Mouse (Mus musculus) forebrain, embryonic 16.5 days (tissue): Measurements from ENCODE around the gene Hoxa7. TPM values are rescaled to one million over a fixed set of nuclear protein-coding genes. Genes with fewer than 3 reads are reported as not detected.

Experiments
- ATAC-seq: fragments of 200-750 bp; cut with Nextera tagmentation; 2 replicates; pipeline ENCODE4 v1.8.0; 2017; ENCODE audit warnings: mild to moderate bottlenecking, moderate library complexity
- H3K27ac ChIP-seq: fragments of 300-500 bp; sonication (generic); 2 replicates; pipeline ENCODE4 v1.5.1; 2014; ENCODE audit warnings: low read length, control low read depth
- H3K27me3 ChIP-seq: fragments of 300-500 bp; sonication (generic); replicated peaks from 2 replicates; pipeline ENCODE4 v1.6.1; 2014; ENCODE audit warnings: low read length; ENCODE audit not compliant: control insufficient read depth, insufficient read depth
- H3K36me3 ChIP-seq: fragments of 300-500 bp; sonication (generic); 2 replicates; pipeline ENCODE4 v1.6.1; 2014; ENCODE audit not compliant: control insufficient read depth, insufficient read depth
- H3K4me1 ChIP-seq: fragments of 300-500 bp; sonication (generic); replicated peaks from 2 replicates; pipeline ENCODE4 v1.6.1; 2014; ENCODE audit warnings: low read length; ENCODE audit not compliant: control insufficient read depth, insufficient read depth
- H3K4me2 ChIP-seq: fragments of 300-500 bp; sonication (generic); 2 replicates; pipeline ENCODE4 v1.6.1; 2014; ENCODE audit warnings: mild to moderate bottlenecking, low read length, control low read depth
- H3K4me3 ChIP-seq: fragments of 300-500 bp; sonication (generic); replicated peaks from 2 replicates; pipeline ENCODE4 v1.5.1; 2014; ENCODE audit warnings: mild to moderate bottlenecking, low read length, control low read depth
- H3K9ac ChIP-seq: fragments of 300-500 bp; sonication (generic); replicated peaks from 2 replicates; pipeline ENCODE4 v1.6.1; 2014; ENCODE audit warnings: low read depth, low read length, control low read depth
- H3K9me3 ChIP-seq: fragments of 300-500 bp; sonication (generic); 2 replicates; pipeline ENCODE4 v1.6.1; 2016; ENCODE audit warnings: low read length; ENCODE audit not compliant: control insufficient read depth
- WGBS: fragments of 180-500 bp; shearing (Covaris S2); extraction: QIAGEN DNeasy Blood & Tissue Kit; methylation state at CpG from one replicate; pipeline ENCODE4 v1.1.7; 2014; 5-methylcytosine and 5-hydroxymethylcytosine counted together
- polyA plus RNA-seq: library from polyadenylated mRNA; unstranded; fragments of >200 nt; fragmentation: Nextera tagmentation; extraction: Ambion mirVana; gene quantifications from 2 replicates; pipeline ENCODE4 v1.2.1, GENCODE M21; 2015

The Hoxa7 gene
- polyA plus RNA-seq, 1 experiment from 2014 or later, result not detected

DNA sequence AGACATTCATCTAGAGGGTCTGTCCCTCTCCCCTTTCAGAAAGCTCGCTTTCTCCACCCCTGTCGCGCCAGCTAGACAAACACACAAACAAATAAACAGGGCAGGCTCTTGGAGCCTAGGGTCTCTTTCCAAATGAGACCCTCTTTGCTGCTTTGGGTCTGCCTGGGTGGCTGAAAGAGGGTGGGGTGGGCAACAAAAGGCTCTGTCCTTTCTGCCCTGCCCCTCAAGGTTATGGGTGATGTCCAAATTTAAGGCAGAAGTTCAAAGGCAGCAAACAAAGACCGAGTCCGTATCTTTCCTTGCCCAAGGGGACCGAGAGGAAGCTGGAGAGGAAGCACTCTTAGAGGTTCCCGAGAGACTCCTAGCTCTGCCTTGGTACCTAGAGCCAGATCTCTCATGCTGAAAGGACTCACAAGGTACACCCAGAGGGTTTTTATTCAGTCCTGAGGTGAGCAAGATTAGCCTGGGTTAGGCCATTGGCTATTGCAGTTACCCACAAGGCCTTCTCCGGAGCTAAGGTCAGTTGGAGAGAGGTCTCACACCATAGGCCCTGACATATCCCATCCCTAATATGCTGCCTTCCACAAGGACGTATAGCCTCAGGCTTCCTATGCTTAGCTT lies 19.5 kb upstream of the Hoxa7 start:
- no peak for ATAC-seq
- H3K4me3 ChIP-seq, result no peak overlapping the region
- no peak overlapping the region for H3K9ac ChIP-seq
- peaks cover 89% of the 10 kb centered on the region for H3K27me3 ChIP-seq
- H3K36me3 ChIP-seq, result no peaks in the 10 kb centered on the region
- no peaks in the 10 kb centered on the region for H3K9me3 ChIP-seq
- H3K4me2 ChIP-seq, result no peak overlapping the region
- H3K4me1 ChIP-seq, result no peaks in the 10 kb centered on the region
- WGBS, result 6% methylated on average over 9 of the region's 9 CpGs
- H3K27ac ChIP-seq, result no peak overlapping the region

DNA sequence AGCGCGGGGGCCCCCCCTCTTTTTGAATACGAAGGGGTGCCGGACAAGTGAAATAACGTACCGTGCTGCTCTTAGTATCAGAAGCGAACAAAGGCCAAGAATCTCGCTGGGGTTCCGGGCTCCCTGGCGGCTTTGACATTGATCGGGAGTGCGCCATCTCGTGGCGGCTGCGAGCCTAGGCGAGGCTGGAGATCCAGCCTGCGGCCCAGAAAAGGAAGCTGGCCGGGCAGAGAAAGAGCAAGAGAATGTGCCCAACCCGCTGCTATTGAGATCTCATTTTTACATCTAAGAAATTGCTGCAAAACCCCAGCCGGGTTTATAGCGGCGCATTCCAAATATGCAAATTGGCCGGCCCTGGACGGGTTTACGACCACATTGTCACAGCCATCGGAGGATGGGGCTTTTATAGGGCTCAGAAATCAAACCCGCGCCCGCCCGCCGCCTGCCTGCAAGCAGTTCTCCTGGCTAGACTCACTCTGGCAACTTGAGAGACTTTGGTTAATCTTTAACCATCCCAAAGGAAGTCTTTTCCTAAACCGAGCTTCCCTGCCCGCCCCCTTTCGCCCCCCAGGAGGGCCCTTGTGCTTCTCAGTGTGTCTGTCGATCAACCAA lies 18.8 kb upstream of the Hoxa7 start, which contains the start of gene Hoxa10:
Hoxa10 (minus strand) TSS at position 466 of the 612 bp plus-strand sequence.
- no peak within 1 kb of the TSS for H3K9ac ChIP-seq
- ATAC-seq, result no peak
- no peaks in the 10 kb centered on the region for H3K36me3 ChIP-seq
- 2% methylated on average over 35 of the region's 35 CpGs for WGBS
- no peak within 1 kb of the TSS for H3K4me2 ChIP-seq
- H3K27me3 ChIP-seq, result peaks cover 89% of the 10 kb centered on the region
- H3K4me3 ChIP-seq, result no peak within 1 kb of the TSS
- no peaks in the 10 kb centered on the region for H3K4me1 ChIP-seq
- no peak within 1 kb of the TSS for H3K27ac ChIP-seq
- no peaks in the 10 kb centered on the region for H3K9me3 ChIP-seq

DNA sequence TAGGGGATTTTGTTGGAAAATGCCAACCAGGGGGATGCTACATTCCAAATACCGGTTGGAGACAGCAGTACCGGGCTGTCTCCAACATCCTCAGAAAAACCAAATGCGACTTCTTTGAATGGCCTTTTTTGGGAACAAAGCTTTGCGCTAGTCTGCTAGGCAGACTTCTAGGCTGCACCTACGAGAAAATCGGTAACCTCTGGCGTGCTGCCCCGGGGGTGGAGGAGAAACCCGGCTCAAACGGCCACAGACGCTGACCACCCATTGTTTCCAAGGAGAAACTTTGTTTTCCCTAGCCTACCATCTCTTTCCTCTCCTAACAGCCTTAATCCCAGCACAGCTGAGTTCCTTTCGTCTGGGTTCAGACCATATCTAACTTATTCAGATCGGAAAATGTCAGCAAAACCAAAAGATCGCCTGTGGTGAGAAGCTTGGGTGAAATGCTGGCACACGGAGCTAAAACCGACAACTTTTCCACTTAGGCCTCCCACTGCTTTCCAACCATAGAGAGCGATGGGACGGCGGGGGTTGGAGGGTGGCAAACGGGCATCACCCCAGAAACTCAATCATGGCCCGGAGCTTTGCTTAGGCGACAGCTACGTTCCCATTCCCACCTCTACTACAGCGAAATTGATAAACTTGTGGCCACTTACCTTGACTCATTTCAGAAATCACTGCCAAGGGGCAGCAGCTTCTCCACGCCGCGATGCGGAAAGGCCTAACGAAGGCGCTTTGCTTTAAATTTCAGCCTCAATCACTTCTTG lies 18.2 kb upstream of the Hoxa7 start:
- no peak for ATAC-seq
- Histone ChIP-seq H3K4me3 (no peak overlapping the region), H3K4me2 (no peak overlapping the region)

DNA sequence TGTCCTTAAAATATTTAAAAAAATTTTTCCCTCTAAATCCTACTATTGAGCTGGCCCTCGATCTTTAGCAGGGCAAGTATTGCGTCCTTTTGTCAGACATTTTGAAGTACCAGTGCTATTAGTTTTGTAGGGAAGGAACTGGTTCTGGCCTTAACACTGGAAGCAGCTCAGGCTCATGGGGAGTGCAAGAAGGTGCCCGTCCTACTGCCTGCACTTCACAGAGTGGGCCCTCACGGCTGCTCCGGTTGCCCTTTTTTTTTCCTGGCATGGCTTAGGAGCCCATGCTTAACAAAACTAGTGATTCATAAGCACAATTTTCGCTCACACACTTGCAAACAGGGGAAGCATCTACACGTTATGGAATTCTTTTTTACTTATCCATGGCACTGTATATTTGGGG lies 17.3 kb upstream of the Hoxa7 start:
- H3K4me2 ChIP-seq, result no peak overlapping the region
- 4% methylated on average over 7 of the region's 7 CpGs for WGBS
- no peaks in the 10 kb centered on the region for H3K9me3 ChIP-seq
- H3K36me3 ChIP-seq, result no peaks in the 10 kb centered on the region
- H3K4me1 ChIP-seq, result no peaks in the 10 kb centered on the region; the same call in 1 of the 2 replicates
- ATAC-seq, result no peak
- no peak overlapping the region for H3K4me3 ChIP-seq
- no peak overlapping the region for H3K9ac ChIP-seq
- H3K27me3 ChIP-seq, result peaks cover 92% of the 10 kb centered on the region
- no peak overlapping the region for H3K27ac ChIP-seq

More for the DNA sequence above, 18.2 kb upstream of the Hoxa7 start:
- peaks cover 90% of the 10 kb centered on the region for H3K27me3 ChIP-seq
- no peak overlapping the region for H3K27ac ChIP-seq
- H3K9me3 ChIP-seq, result no peaks in the 10 kb centered on the region
- no peaks in the 10 kb centered on the region for H3K4me1 ChIP-seq
- H3K36me3 ChIP-seq, result no peaks in the 10 kb centered on the region
- no peak overlapping the region for H3K9ac ChIP-seq
- 3% methylated on average over 30 of the region's 30 CpGs for WGBS

DNA sequence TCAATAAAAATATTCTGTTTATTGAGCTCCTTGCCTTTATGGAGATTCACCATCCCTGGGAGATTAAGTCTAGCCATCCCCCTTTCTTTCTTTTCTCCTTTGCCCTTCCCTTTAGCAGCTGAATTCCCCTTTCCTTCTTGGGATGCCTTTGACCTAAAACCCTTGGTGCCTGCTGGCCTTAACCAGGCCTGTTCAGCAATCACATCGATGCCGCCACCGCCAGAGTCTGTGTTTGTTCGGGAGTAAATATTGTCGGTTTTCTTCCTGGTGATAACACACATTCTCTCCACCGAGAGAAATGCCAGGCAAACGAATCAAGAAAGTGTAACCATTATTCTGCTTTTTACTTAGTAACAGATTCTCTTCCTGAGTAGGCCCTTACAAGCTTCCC lies 16.5 kb upstream of the Hoxa7 start:
- Histone ChIP-seq H3K36me3 (no peaks in the 10 kb centered on the region), H3K9me3 (no peaks in the 10 kb centered on the region), H3K9ac (no peak overlapping the region), H3K4me3 (no peak overlapping the region), H3K27ac (no peak overlapping the region), H3K4me1 (no peaks in the 10 kb centered on the region; the same call in 1 of the 2 replicates), H3K4me2 (no peak overlapping the region), H3K27me3 (peaks cover 92% of the 10 kb centered on the region)
- no peak for ATAC-seq
- WGBS, result 3% methylated on average over 7 of the region's 7 CpGs

DNA sequence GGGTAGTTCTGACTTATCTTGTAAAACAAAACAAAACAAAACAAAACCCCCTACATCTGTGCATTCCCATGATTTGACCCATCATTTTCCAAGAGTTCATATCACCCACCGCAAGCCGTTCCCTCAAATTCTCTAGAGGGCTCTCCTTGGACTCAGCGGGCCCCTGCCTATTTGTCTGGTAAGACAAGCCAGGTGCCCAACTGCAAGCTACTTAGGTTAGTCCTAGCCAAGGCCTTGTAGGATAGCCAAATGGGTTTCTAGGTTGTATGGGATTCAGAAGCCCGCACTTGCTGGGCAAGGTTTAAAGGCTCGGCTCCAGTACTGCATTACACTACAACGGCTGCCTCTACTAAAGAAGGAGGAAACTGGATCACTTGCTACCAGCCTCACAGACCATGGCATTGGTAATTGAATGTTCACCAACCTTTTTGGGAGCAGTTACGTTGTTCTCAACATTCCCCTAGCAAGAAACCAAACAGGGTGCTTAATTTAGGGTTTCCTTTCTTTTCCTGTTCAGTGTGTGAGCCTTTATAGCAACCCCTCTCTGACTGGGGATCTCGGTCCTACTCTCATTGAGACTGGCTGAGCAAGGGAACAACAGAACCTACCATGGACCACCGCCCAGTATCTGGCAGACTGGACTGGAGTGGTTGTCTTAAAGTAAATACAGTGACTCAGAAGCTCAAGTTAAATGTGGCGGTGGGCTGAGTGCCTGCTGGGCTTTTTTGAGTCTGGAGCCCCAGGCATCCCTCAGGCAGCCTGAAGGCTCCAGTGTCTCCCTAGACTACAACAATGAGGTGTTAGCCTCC lies 15.9 kb upstream of the Hoxa7 start:
- peaks cover 90% of the 10 kb centered on the region for H3K27me3 ChIP-seq
- H3K27ac ChIP-seq, result no peak overlapping the region
- H3K4me2 ChIP-seq, result no peak overlapping the region
- 5% methylated on average over 10 of the region's 10 CpGs for WGBS
- no peaks in the 10 kb centered on the region; the same call in 1 of the 2 replicates for H3K4me1 ChIP-seq
- H3K9me3 ChIP-seq, result no peaks in the 10 kb centered on the region
- ATAC-seq, result no peak
- H3K9ac ChIP-seq, result no peak overlapping the region
- H3K4me3 ChIP-seq, result no peak overlapping the region
- no peaks in the 10 kb centered on the region for H3K36me3 ChIP-seq

DNA sequence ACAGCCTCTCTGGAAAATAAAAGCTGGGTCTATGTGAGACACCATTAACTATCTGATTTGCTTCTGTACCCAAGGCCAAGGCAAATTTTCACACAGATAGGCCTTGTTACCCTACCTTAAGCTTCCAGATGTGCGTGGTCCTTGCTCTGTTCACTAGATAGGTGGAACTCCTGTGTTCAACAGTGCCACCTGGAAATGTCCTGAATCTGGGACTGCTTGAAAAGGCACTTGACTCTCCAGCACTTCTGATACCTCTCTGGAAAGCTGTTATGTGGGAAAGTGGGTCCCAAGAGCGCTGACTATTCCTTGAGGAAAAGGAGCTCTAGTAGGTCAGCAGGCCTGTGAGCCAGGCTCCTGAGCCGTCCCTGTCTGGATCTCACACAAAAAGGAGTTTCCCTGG lies 15.2 kb upstream of the Hoxa7 start:
- Histone ChIP-seq H3K4me2 (no peak overlapping the region), H3K27me3 (peaks cover 92% of the 10 kb centered on the region), H3K36me3 (no peaks in the 10 kb centered on the region), H3K27ac (no peak overlapping the region), H3K4me1 (no peaks in the 10 kb centered on the region; the same call in 1 of the 2 replicates), H3K4me3 (no peak overlapping the region), H3K9ac (no peak overlapping the region), H3K9me3 (no peaks in the 10 kb centered on the region)
- no peak for ATAC-seq
- WGBS, result 4% methylated on average over 3 of the region's 3 CpGs

DNA sequence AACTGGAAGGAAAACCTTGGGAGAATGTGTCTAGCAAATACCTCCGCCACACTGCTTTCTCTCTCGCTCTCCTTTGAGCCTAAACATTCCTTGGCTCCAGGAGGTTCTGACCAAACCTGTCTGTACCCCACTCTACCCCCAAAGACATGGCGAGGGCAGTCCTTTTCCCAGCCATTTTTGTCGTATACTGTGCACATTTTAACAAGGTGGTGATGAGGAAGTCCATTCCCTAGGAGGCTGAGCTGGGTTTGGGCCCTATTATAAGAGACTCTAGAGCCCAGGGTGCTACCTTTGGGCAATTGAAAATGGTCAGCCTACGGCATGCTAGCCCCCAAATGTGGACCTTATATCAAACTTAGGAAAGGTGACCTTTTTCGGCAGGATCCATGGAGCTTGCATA lies 14.2 kb upstream of the Hoxa7 start:
- ATAC-seq, result no peak
- 22% methylated on average over 6 of the region's 6 CpGs for WGBS

DNA sequence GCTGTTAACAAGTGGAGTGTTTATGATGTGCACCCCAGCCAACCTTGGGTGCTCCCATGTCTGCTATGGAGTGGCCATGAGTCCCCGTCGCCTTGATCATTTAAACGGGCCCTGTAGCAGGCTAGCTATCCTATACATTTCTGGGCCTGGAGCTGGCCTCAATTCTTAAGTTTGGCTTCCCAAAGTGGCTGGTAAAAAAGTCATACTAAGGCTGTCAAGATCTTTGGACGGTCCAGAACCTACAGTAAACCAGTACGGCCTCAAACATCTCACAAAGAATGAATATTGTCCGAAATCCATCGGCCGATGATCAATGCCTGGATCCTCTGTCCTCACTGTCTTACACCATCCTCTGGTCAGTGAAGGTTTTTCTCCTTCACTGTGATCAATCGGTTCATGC lies 13.6 kb upstream of the Hoxa7 start:
- Histone ChIP-seq H3K4me1 (no peaks in the 10 kb centered on the region; the same call in 1 of the 2 replicates), H3K9me3 (no peaks in the 10 kb centered on the region), H3K27me3 (peaks cover 88% of the 10 kb centered on the region), H3K36me3 (no peaks in the 10 kb centered on the region), H3K4me2 (no peak overlapping the region), H3K9ac (no peak overlapping the region), H3K4me3 (no peak overlapping the region), H3K27ac (no peak overlapping the region)
- no peak for ATAC-seq
- WGBS, result 27% methylated on average over 9 of the region's 9 CpGs

More for the DNA sequence above, 14.2 kb upstream of the Hoxa7 start:
- Histone ChIP-seq H3K4me3 (no peak overlapping the region), H3K4me1 (no peaks in the 10 kb centered on the region; the same call in 1 of the 2 replicates), H3K27ac (no peak overlapping the region), H3K27me3 (peaks cover 88% of the 10 kb centered on the region), H3K36me3 (no peaks in the 10 kb centered on the region), H3K9ac (no peak overlapping the region), H3K9me3 (no peaks in the 10 kb centered on the region), H3K4me2 (no peak overlapping the region)
